Mouse (Mus musculus) thymus, adult 2 months (tissue): ENCODE data around the gene Prkce. TPM values are rescaled to one million over a fixed set of nuclear protein-coding genes. Genes with fewer than 3 reads are reported as not detected.

ENCODE experiments used
- DNase-seq: peaks from one replicate; pipeline ENCODE4 v3.0.0; 2021
- H3K27ac ChIP-seq: fragments of 200-500 bp; 2 replicates; pipeline ENCODE4 v1.5.1; 2012; ENCODE audit warnings: low read length, control low read depth; ENCODE audit not compliant: control insufficient read depth, insufficient read depth
- H3K27me3 ChIP-seq: fragments of 200-500 bp; 2 replicates; pipeline ENCODE4 v1.6.1; 2012; ENCODE audit warnings: mild to moderate bottlenecking, low read length, moderate library complexity, mixed read lengths; ENCODE audit not compliant: control insufficient read depth, insufficient read depth
- H3K36me3 ChIP-seq: fragments of 200-500 bp; 2 replicates; pipeline ENCODE4 v1.6.1; 2012; ENCODE audit warnings: mild to moderate bottlenecking, low read length, moderate library complexity; ENCODE audit not compliant: control insufficient read depth, insufficient read depth
- H3K4me1 ChIP-seq: fragments of 200-500 bp; replicated peaks from 2 replicates; pipeline ENCODE4 v1.6.1; 2012; ENCODE audit warnings: low read length; ENCODE audit not compliant: control insufficient read depth, insufficient read depth
- H3K4me3 ChIP-seq: fragments of 200-500 bp; 2 replicates; pipeline ENCODE4 v1.5.1; 2012; ENCODE audit warnings: mild to moderate bottlenecking, low read length, control low read depth, moderate library complexity; ENCODE audit not compliant: control insufficient read depth, insufficient read depth
- CTCF ChIP-seq: fragments of 200-500 bp; IDR thresholded peaks from 2 replicates; pipeline ENCODE4 v1.5.1; 2012; ENCODE audit warnings: mild to moderate bottlenecking, control low read depth, low read length, moderate library complexity, borderline replicate concordance; ENCODE audit not compliant: control insufficient read depth, poor library complexity, insufficient read depth; ENCODE audit errors: extremely low read depth
- POLR2A ChIP-seq: fragments of 200-500 bp; IDR thresholded peaks from 2 replicates; pipeline ENCODE4 v1.6.1; 2012; ENCODE audit warnings: mild to moderate bottlenecking, low read length, control low read depth, moderate library complexity; ENCODE audit not compliant: control insufficient read depth, poor library complexity, insufficient read depth; ENCODE audit errors: extremely low read depth
- WGBS: fragments of 180-500 bp; shearing (Covaris S2); methylation state at CpG from one replicate; pipeline ENCODE4 v1.1.7; 2018; 5-methylcytosine and 5-hydroxymethylcytosine counted together
- polyA plus RNA-seq: library from polyadenylated mRNA; depleted of rRNA; stranded (reverse); fragments of >200 nt; gene quantifications from 2 replicates; pipeline ENCODE4 v1.2.3, GENCODE M21; 2012

Prkce gene
- polyA plus RNA-seq, 1 experiment, result 1.6 TPM

DNA sequence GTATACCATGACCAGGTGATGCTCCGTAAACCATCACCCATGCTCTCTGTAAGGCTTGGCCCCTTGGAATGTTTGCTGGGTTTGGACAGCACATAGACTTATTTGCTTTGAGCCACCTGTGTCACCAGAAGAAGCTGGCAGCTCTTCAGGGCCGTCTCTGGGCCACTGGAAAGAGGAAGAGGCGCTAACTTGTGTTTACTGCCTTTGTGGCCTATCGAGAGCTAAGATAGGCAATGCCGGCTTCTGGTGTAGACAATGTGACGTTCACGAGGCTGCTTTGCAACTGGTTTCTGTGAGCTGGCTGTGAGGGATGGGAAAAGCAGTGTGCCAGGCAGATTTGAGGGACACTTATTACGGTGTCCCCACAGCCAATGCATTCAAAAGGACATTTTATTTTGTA lies 176.4 kb downstream of the Prkce start:
- WGBS, result 44% methylated on average over 8 of the region's 8 CpGs
- H3K27ac ChIP-seq, result no peak overlapping the region
- no peaks in the 10 kb centered on the region for H3K27me3 ChIP-seq
- H3K4me3 ChIP-seq, result no peak overlapping the region
- no peak for DNase-seq
- no peaks in the 10 kb centered on the region for H3K4me1 ChIP-seq
- no peaks in the 10 kb centered on the region for H3K36me3 ChIP-seq
- TF ChIP-seq POLR2A (no peak), CTCF (no peak)

DNA sequence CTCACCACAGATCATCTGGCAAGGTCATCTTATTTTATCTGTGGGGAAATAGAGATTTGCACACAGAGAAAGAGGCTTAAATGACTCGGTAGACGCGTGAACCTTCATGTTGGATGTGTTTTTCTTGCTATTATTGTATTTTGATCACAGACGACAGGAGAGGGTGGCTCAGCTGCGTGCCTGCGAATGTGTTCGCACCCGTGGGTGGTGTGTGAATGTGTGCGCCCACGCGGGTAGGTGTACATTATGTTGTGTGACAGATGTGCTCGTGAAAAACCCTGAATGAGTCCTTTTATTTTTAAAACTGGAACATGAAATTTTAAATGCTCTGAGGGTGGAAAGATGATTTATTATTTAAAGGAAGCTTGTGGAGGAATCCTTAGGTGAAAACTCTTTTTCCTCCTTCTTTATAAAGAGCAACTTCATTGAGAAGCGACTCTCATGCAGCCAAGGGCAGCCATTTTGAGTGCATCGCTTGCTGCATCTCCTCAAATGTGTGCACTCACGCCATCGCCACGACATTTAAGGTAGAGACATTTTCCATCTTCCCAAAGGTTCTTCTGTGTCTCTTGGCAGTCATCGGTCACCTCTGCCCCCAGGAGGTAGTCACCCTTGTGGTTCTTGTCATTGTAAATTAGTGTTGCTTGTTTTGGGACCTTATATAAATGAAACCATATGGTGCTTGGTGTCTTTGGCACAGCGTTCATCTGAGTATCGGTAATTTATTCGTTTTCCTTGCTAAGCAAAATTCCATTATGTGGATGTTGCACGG lies 177.8 kb downstream of the Prkce start:
- Histone ChIP-seq H3K27me3 (no peaks in the 10 kb centered on the region), H3K4me3 (no peak overlapping the region), H3K36me3 (no peaks in the 10 kb centered on the region), H3K27ac (no peak overlapping the region), H3K4me1 (no peaks in the 10 kb centered on the region)
- TF ChIP-seq CTCF (no peak), POLR2A (no peak)
- no peak for DNase-seq
- WGBS, result 97% methylated on average over 22 of the region's 22 CpGs

DNA sequence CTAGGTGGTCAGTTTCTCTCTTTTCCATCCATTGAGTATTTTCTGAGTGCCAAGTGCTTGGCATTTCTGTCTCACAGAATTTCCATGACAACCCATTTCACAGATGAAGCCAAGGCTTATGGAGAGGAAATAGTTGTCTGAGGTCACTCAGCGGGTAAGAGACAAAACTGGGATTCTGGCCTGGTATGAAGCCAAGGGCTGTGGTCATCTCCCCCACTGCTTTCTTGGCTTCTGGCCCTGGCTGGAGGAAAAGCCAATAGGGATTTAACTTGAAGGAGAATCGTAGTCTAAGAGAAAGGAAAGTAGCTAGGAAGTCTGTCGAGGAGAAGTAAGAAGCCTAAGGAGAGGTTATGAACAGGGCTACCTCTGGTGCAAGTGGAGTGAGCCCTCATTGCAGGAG lies 182.7 kb downstream of the Prkce start:
- no peak overlapping the region for H3K27ac ChIP-seq
- WGBS, result 93% methylated on average over 3 of the region's 3 CpGs

DNA sequence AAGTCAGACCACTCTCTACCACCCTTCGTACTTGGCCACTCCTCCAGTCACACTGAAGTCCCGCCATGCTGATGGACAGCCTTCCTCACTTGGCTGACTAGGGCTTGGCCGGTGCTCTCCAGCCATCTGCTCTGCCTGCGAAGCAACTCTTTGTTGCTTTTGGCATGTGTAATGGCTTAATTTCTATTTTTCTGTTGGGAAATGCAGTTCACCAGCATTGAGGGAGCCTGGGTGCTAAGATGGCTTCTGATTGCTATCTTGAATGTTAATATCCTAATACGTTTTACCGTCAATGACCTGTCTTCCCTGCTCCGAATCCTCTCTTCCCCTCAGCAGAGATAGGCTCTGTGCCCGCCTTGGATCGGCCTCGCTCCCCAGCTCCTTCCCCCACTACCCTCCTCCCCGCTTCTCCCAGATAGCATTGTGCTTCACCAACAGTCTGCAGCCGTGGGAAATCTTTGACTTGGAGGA lies 183.2 kb downstream of the Prkce start:
- 91% methylated on average over 12 of the region's 12 CpGs for WGBS
- H3K4me1 ChIP-seq, result peaks cover 10% of the 10 kb centered on the region
- H3K4me3 ChIP-seq, result no peak overlapping the region
- no peak overlapping the region for H3K27ac ChIP-seq
- no peaks in the 10 kb centered on the region for H3K27me3 ChIP-seq
- TF ChIP-seq POLR2A (no peak), CTCF (no peak)
- DNase-seq, result no peak
- H3K36me3 ChIP-seq, result no peaks in the 10 kb centered on the region

More for the DNA sequence above, 182.7 kb downstream of the Prkce start:
- Histone ChIP-seq H3K27me3 (no peaks in the 10 kb centered on the region), H3K36me3 (no peaks in the 10 kb centered on the region), H3K4me1 (peaks cover 10% of the 10 kb centered on the region), H3K4me3 (no peak overlapping the region)
- no peak for DNase-seq
- TF ChIP-seq CTCF, result no peak
- no peak for TF ChIP-seq POLR2A

DNA sequence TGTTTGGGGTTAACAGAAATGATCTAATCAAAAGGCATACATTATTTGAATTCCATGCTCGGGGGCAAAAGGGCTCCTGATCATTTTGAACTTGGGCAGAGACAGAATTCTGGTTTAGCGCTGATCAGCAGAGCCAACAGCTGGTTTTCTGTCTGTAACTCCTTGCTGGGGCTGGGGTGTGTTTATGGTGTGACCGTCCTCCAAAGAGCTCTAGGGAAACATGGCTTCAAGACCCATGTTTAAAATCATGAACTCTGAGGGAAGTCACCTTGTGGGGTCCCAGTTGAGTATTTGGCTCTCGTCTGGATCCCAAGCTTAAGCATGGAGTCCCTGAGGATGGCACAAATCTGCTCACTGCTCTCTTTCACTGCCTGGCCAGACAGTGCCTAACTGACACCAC lies 183.7 kb downstream of the Prkce start:
- H3K36me3 ChIP-seq, result no peaks in the 10 kb centered on the region
- TF ChIP-seq CTCF (no peak), POLR2A (no peak)
- no peak overlapping the region for H3K27ac ChIP-seq
- no peaks in the 10 kb centered on the region for H3K27me3 ChIP-seq
- no peak for DNase-seq
- no peak overlapping the region for H3K4me3 ChIP-seq
- H3K4me1 ChIP-seq, result peaks cover 10% of the 10 kb centered on the region
- 93% methylated on average over 4 of the region's 4 CpGs for WGBS

DNA sequence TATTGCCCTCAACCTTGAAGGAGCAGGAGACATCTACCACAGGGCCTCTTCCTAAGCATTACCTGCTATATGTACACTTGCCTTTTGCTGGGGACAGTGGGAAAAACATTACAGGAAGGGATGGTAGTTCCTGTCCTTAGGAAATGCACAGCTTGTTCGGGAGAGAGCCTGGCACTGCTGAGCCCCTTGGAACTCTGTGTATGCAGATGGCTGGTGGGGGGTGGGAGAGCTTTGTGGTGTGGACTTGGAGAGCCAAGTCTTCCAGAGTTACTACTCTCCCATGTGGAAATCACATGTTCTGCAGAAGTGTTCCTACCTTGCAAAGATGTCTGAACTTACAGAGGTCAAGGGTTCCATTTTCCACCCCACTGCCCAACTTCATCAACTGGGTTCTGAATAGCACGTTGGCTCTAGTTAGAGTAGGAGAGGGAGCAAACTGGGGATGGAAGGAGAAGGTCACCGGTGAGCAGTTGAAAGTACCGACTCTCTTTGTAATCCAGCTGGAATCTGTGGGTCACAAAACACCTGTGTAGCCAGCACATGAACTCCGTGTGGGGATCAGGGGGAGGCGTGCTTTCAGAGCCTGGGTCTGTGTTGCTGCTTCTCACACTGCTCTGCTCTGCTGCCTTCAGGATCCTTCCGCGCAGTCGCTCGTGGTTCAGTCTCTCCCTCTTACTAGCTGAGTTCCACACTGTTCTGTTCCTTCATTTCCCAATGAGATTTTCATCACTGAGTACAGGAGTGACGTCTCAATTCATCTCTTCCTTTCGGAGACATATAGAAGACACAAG lies 184.9 kb downstream of the Prkce start:
- Histone ChIP-seq H3K4me3 (no peak overlapping the region), H3K27me3 (no peaks in the 10 kb centered on the region), H3K4me1 (peaks cover 10% of the 10 kb centered on the region), H3K36me3 (no peaks in the 10 kb centered on the region), H3K27ac (no peak overlapping the region)
- TF ChIP-seq POLR2A (no peak), CTCF (no peak)
- 90% methylated on average over 12 of the region's 12 CpGs for WGBS
- DNase-seq, result no peak
